Comparison of ENCODE assay signal across 48 mouse cellular contexts in genomic region chr16:58713128-58713527, GRCm38 (mm10). TPM values are rescaled to one million over a fixed set of nuclear protein-coding genes. Genes with fewer than 3 reads are reported as not detected.
"Had no signal": no experiment of that assay in that cellular context is flagged by ENCODE, and none has a peak within 500 bp of the region (broad histone marks: within the 10 kb centered on the region; RNA-seq: fewer than 3 reads in every experiment).

No protein-coding gene starts in this region.

- H3K27ac ChIP-seq: limb, embryonic 10.5 days; limb, embryonic 12.5 days; limb, embryonic 13.5 days; limb, embryonic 15.5 days; liver, embryonic 12.5 days; liver, embryonic 13.5 days; liver, embryonic 14.5 days; liver, embryonic 15.5 days; lung, embryonic 15.5 days; midbrain, embryonic 10.5 days; midbrain, embryonic 12.5 days; midbrain, embryonic 13.5 days; midbrain, embryonic 15.5 days; neural tube, embryonic 12.5 days had no signal

- H3K4me2 ChIP-seq: limb, embryonic 12.5 days; limb, embryonic 13.5 days; limb, embryonic 15.5 days; liver, embryonic 11.5 days; liver, embryonic 12.5 days; liver, embryonic 13.5 days; liver, embryonic 15.5 days; lung, embryonic 14.5 days; lung, embryonic 15.5 days; midbrain, embryonic 11.5 days; midbrain, embryonic 12.5 days; midbrain, embryonic 13.5 days; midbrain, embryonic 15.5 days; neural tube, embryonic 12.5 days had no signal

- ATAC-seq: liver, embryonic 12.5 days; liver, postnatal 0 days; lung, postnatal 0 days; midbrain, embryonic 13.5 days; midbrain, embryonic 15.5 days; midbrain, embryonic 16.5 days had no signal

- H3K27me3 ChIP-seq: limb, embryonic 12.5 days; limb, embryonic 13.5 days; limb, embryonic 15.5 days; liver, embryonic 12.5 days; liver, embryonic 13.5 days; liver, embryonic 15.5 days; lung, embryonic 15.5 days; midbrain, embryonic 12.5 days; midbrain, embryonic 13.5 days; midbrain, embryonic 15.5 days; neural tube, embryonic 12.5 days had no signal

- DNase-seq: left cerebral cortex, postnatal 4 days; liver; liver, embryonic 13.5 days; liver, postnatal 0 days; lung, adult 18-20 months; lung, adult 2 months; lung, embryonic 14.5 days; lung, postnatal 10 days; lung, postnatal 14 days; lung, postnatal 36 days; lung, postnatal 4 days; midbrain, embryonic 14.5 days had no signal

- H3K36me3 ChIP-seq: limb, embryonic 10.5 days; limb, embryonic 12.5 days; limb, embryonic 13.5 days; limb, embryonic 15.5 days; liver, embryonic 12.5 days; liver, embryonic 13.5 days; liver, embryonic 15.5 days; lung, embryonic 15.5 days; midbrain, embryonic 10.5 days; midbrain, embryonic 12.5 days; midbrain, embryonic 13.5 days; midbrain, embryonic 15.5 days; neural tube, embryonic 12.5 days had no signal

- H3K9me3 ChIP-seq: limb, embryonic 10.5 days; limb, embryonic 12.5 days; limb, embryonic 13.5 days; limb, embryonic 15.5 days; liver, embryonic 12.5 days; liver, embryonic 13.5 days; liver, embryonic 15.5 days; lung, embryonic 15.5 days; megakaryocyte, embryonic 14.5 days; midbrain, embryonic 10.5 days; midbrain, embryonic 12.5 days; midbrain, embryonic 13.5 days; midbrain, embryonic 15.5 days; neural tube, embryonic 12.5 days had no signal

- H3K4me3 ChIP-seq: limb, embryonic 10.5 days; limb, embryonic 12.5 days; limb, embryonic 13.5 days; limb, embryonic 15.5 days; liver, embryonic 12.5 days; liver, embryonic 13.5 days; liver, embryonic 15.5 days; lung, embryonic 15.5 days; midbrain, embryonic 10.5 days; midbrain, embryonic 12.5 days; midbrain, embryonic 13.5 days; midbrain, embryonic 15.5 days; myocyte; neural tube, embryonic 12.5 days had no signal

- H3K9ac ChIP-seq: limb, embryonic 12.5 days; limb, embryonic 13.5 days; limb, embryonic 15.5 days; liver, embryonic 12.5 days; liver, embryonic 13.5 days; liver, embryonic 14.5 days; liver, embryonic 15.5 days; liver, postnatal 0 days; lung, embryonic 14.5 days; lung, embryonic 15.5 days; midbrain, embryonic 12.5 days; midbrain, embryonic 13.5 days; midbrain, embryonic 15.5 days; neural tube, embryonic 12.5 days had no signal

- H3K4me1 ChIP-seq: limb, embryonic 10.5 days; limb, embryonic 12.5 days; limb, embryonic 13.5 days; limb, embryonic 15.5 days; liver, embryonic 15.5 days; lung, embryonic 15.5 days; midbrain, embryonic 12.5 days; midbrain, embryonic 13.5 days; midbrain, embryonic 15.5 days; neural tube, embryonic 12.5 days had no signal

RNA-seq across cellular contexts. Expression of gene Gpr15, which starts 5.7 kb away (rescaled TPM):
- total RNA-seq: left cerebral cortex, adult 8-10 months; left cerebral cortex, postnatal 10 days; left cerebral cortex, postnatal 14 days; left cerebral cortex, postnatal 25 days; left cerebral cortex, postnatal 36 days; left cerebral cortex, postnatal 4 days; liver, adult 2 months; megakaryocyte-erythroid progenitor cell, adult 5-6 weeks; monocyte, adult 5-6 weeks had no signal
- polyA plus RNA-seq: limb, embryonic 10.5 days; limb, embryonic 11.5 days; limb, embryonic 12.5 days; limb, embryonic 13.5 days; limb, embryonic 15.5 days; liver, embryonic 11.5 days; liver, embryonic 12.5 days; liver, embryonic 16.5 days; liver, postnatal 0 days; lung, embryonic 14.5 days; macrophage; midbrain, embryonic 11.5 days; midbrain, embryonic 13.5 days; midbrain, postnatal 0 days; myocyte; neural tube, embryonic 11.5 days; neural tube, embryonic 12.5 days had no signal

RNA-seq across cellular contexts. Expression of gene Olfr172, which starts 49.8 kb away (rescaled TPM):
- total RNA-seq: left cerebral cortex, adult 8-10 months; left cerebral cortex, postnatal 10 days; left cerebral cortex, postnatal 14 days; left cerebral cortex, postnatal 25 days; left cerebral cortex, postnatal 36 days; left cerebral cortex, postnatal 4 days; liver, adult 2 months; megakaryocyte progenitor cell, adult 5-6 weeks; megakaryocyte, adult 5-6 weeks; megakaryocyte-erythroid progenitor cell, adult 5-6 weeks; midbrain, postnatal 0 days; monocyte, adult 5-6 weeks had no signal
- polyA plus RNA-seq: limb, embryonic 10.5 days; limb, embryonic 11.5 days; limb, embryonic 12.5 days; limb, embryonic 13.5 days; limb, embryonic 14.5 days; limb, embryonic 15.5 days; liver, adult 2 months; liver, embryonic 11.5 days; liver, embryonic 12.5 days; liver, embryonic 13.5 days; liver, embryonic 14.5 days; liver, embryonic 15.5 days; liver, embryonic 16.5 days; liver, postnatal 0 days; lung, adult 2 months; lung, embryonic 14.5 days; lung, embryonic 15.5 days; lung, embryonic 16.5 days; lung, postnatal 0 days; macrophage; midbrain, embryonic 10.5 days; midbrain, embryonic 11.5 days; midbrain, embryonic 12.5 days; midbrain, embryonic 13.5 days; midbrain, embryonic 14.5 days; midbrain, embryonic 15.5 days; midbrain, embryonic 16.5 days; midbrain, postnatal 0 days; myocyte; neural tube, embryonic 11.5 days; neural tube, embryonic 12.5 days had no signal
